Mouse (Mus musculus): Measurements from ENCODE around the gene Hist1h3h. TPM values are rescaled to one million over a fixed set of nuclear protein-coding genes. Genes with fewer than 3 reads are reported as not detected.
"Not testable (repeated sequence)": the region's sequence is repeated elsewhere in the genome, so short reads cannot be mapped to it uniquely, and the experiment has no call there.

Gene Hist1h3h
- polyA plus RNA-seq, 1 experiment from 2014 or later = 13.5 TPM

DNA sequence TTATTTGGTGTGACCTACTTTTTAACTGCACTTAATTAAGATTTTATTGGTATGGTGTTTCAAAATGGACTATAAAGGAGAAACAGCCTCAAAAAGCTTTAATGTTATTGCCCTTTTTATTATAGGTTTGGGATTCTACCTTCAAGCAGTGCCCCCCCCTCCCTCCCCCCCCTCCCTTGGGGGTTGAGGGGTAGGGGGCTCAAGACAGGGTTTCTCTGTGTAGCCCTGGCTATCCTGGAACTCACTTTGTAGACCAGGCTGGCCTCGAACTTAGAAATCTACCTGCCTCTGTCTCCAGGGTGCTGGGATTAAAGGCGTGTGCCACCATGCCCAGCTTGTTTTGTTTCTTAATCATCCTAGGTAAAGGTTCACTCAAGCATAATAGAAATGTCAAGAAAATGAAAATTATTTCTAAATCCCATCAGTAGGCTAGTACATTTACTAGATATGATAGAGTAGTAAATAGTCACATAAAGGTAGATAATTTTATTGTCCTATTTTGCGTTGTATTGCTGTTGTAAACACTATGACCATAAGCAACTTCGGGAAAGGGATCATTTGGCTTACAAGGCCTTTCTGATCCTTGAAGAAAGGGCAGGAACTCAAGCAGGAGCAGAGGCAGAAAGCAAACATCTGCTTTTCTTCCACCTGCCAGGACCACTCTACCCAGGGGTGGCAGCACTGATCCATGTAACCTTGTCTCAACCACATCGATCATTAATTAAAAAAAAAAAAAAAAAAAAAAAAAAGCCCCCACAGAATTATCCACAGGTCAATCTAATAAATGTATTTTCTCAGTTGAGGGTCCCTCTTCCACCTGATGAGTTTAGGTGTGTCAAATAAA is 5.8 kb downstream of the Hist1h3h start:
- H3K27ac ChIP-seq (ENCODE audit: low read length) = peak overlapping the region; percentile 93

DNA sequence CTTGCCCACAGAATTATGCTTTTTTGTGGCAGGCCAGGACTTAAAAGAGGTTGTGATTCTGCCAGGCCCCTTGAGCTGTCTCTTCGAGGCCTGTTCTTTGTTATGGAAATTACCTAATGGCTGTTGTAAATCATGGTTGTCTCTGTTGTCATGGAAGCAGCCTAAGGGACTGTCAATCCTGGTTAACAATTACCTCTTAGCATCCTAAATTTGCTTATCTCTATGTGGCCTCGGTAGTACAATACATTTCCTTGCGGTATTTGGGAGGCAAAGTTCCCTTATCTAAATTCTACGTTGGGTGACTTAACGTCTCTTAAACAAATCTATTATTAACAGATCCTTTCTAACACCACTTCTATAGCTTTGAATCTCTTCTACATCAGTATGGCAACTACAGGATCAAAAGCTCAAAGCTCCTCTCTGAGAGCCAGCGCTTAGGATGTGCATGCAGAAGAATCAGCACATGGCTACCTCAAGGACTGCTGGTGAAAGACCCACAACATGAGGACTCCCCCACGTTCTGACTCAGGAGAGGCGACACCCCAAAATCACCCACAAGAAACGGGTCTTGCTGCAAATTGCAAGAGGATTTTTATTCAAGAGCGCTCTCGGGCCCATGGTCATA is 10.6 kb downstream of the Hist1h3h start:
- Histone ChIP-seq H3K4me1 (replicated peaks; ENCODE audit: control insufficient read depth, insufficient read depth, low read length) (peaks cover under 1% of the 10 kb centered on the region; the same call in 1 of the 2 replicates), H3K27ac (ENCODE audit: low read length) (no peak overlapping the region), H3K27me3 (ENCODE audit: control insufficient read depth, insufficient read depth, low read depth, low read length) (no peaks in the 10 kb centered on the region), H3K9ac (ENCODE audit: low read length) (no peak overlapping the region), H3K9me3 (ENCODE audit: control insufficient read depth, low read length) (no peaks in the 10 kb centered on the region), H3K36me3 (ENCODE audit: control insufficient read depth, insufficient read depth, low read length) (no peaks in the 10 kb centered on the region), H3K4me2 (ENCODE audit: low read depth, low read length) (no peak overlapping the region), H3K4me3 (ENCODE audit: low read length) (no peak overlapping the region)
- ATAC-seq (ENCODE audit: low read depth) = no peak
- 44% methylated on average over 11 of the region's 11 CpGs for WGBS

More for the DNA sequence above, 5.8 kb downstream of the Hist1h3h start:
- no peaks in the 10 kb centered on the region for H3K27me3 ChIP-seq (ENCODE audit: control insufficient read depth, insufficient read depth, low read depth, low read length)
- peak overlapping the region; percentile 57 for H3K4me2 ChIP-seq (ENCODE audit: low read depth, low read length)
- peak overlapping the region; percentile 36; the same call in 1 of the 2 replicates for H3K4me3 ChIP-seq (ENCODE audit: low read length)
- H3K36me3 ChIP-seq (ENCODE audit: control insufficient read depth, insufficient read depth, low read length) = no peaks in the 10 kb centered on the region
- 0 out of 2 replicates have a peak overlapping the region, but pooled peaks have one; percentile 28 for H3K9ac ChIP-seq (ENCODE audit: low read length)
- H3K9me3 ChIP-seq (ENCODE audit: control insufficient read depth, low read length) = no peaks in the 10 kb centered on the region
- WGBS = 36% methylated on average over 5 of the region's 5 CpGs
- ATAC-seq (ENCODE audit: low read depth) = no peak
- H3K4me1 ChIP-seq (replicated peaks; ENCODE audit: control insufficient read depth, insufficient read depth, low read length) = peaks cover 22% of the 10 kb centered on the region

DNA sequence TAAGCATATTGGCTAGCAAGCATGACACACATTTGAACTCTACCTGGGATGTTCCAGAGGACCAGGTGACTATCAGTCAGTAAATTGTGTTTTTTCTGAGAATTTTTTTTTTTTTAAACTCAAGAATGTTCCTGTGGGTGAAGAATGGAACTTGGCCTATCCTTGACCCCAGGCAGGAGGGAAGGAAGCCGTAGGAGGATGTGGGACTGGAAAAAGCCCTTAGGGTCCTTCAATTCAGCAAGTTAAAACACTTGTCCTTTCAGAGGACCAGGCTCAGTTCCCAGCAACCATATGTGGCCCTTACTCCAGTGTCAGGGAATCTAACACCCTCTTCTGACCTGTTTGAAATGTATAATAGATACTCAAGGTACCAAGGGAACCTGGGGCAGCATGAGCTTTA is 12.1 kb downstream of the Hist1h3h start:
- Histone ChIP-seq H3K27me3 (ENCODE audit: control insufficient read depth, insufficient read depth, low read depth, low read length) (no peaks in the 10 kb centered on the region), H3K36me3 (ENCODE audit: control insufficient read depth, insufficient read depth, low read length) (no peaks in the 10 kb centered on the region), H3K4me1 (replicated peaks; ENCODE audit: control insufficient read depth, insufficient read depth, low read length) (peaks cover 3% of the 10 kb centered on the region; the same call in 1 of the 2 replicates), H3K9me3 (ENCODE audit: control insufficient read depth, low read length) (no peaks in the 10 kb centered on the region), H3K4me3 (ENCODE audit: low read length) (no peak overlapping the region), H3K9ac (ENCODE audit: low read length) (no peak overlapping the region), H3K27ac (ENCODE audit: low read length) (no peak overlapping the region), H3K4me2 (ENCODE audit: low read depth, low read length) (no peak overlapping the region)
- WGBS = 38% methylated on average over 1 of the region's 1 CpGs
- no peak for ATAC-seq (ENCODE audit: low read depth)

DNA sequence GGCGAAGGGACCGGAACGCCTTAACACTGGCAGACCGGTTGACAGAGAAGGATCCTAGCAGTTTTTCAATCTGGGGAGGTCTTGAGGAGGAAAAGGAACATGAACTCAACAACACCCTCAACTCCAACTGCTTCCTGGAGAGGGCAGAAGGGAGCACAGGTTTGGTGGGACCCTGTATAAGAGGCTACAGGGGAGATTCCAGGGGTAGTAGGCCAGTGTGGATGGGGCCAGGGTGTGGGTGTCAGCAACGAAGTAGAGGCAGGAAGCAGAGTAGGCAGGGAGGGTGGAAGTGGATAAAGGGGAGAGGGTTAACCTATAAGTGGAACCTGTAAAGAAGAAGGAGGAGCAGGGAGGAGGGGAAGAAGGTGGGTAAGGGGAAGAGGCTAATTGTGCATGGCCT is 16.0 kb downstream of the Hist1h3h start:
- H3K4me1 ChIP-seq (replicated peaks; ENCODE audit: control insufficient read depth, insufficient read depth, low read length) = peaks cover 3% of the 10 kb centered on the region; the same call in 1 of the 2 replicates
- H3K27me3 ChIP-seq (ENCODE audit: control insufficient read depth, insufficient read depth, low read depth, low read length) = no peaks in the 10 kb centered on the region
- no peak overlapping the region for H3K4me2 ChIP-seq (ENCODE audit: low read depth, low read length)
- no peaks in the 10 kb centered on the region for H3K9me3 ChIP-seq (ENCODE audit: control insufficient read depth, low read length)
- no peak for ATAC-seq (ENCODE audit: low read depth)
- no peaks in the 10 kb centered on the region for H3K36me3 ChIP-seq (ENCODE audit: control insufficient read depth, insufficient read depth, low read length)
- no peak overlapping the region for H3K4me3 ChIP-seq (ENCODE audit: low read length)
- 70% methylated on average over 5 of the region's 5 CpGs for WGBS
- H3K27ac ChIP-seq (ENCODE audit: low read length) = peak overlapping the region; percentile 93
- H3K9ac ChIP-seq (ENCODE audit: low read length) = no peak overlapping the region

DNA sequence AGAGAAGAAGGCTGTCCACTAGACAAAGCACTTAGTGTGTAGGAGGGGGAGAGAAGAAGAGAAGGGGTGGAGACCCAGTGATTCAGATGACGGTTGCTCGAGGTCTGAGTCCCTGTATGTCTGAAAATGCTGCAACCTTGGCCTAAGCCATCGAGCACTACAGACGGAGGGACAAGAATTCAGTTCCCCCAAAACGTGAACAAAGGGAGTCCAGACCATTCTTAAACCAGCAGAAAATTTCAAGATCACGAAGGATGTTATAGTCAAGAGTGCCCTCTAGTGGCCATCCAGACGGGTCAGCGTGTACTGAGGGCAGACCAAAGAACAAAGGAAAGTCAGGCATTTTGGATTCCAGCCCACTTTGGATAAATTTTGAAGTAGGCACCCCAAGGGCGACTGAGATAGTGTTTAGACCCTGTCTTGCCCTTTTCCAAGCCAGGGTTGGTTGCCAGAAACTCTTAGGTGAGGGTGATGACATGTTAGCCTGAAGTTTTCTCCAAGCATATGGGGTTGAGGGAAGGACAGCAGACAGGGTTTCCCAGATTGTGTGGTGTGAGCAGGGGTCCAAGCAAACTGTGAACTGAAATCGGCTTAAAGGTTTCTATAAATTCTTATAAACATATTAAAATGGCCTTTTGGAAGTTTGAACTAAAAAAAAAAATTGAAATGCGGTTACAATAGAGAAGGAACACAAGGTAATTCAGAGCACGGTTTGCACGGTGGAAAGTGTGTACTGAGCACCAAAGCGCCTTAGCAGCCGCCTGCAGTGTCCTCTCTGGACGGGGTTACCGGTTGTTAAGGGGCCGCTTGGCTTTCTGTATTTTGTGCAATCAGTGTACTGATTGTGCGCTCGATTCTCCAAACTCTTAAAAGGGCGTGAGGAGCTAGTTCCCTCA is 16.8 kb downstream of the Hist1h3h start:
- ATAC-seq (ENCODE audit: low read depth) = peak; percentile 84
- peak overlapping the region; percentile 70 for H3K4me2 ChIP-seq (ENCODE audit: low read depth, low read length)
- peak overlapping the region; percentile 68 for H3K9ac ChIP-seq (ENCODE audit: low read length)
- no peaks in the 10 kb centered on the region for H3K27me3 ChIP-seq (ENCODE audit: control insufficient read depth, insufficient read depth, low read depth, low read length)
- peaks cover 3% of the 10 kb centered on the region; the same call in 1 of the 2 replicates for H3K4me1 ChIP-seq (replicated peaks; ENCODE audit: control insufficient read depth, insufficient read depth, low read length)
- no peaks in the 10 kb centered on the region for H3K36me3 ChIP-seq (ENCODE audit: control insufficient read depth, insufficient read depth, low read length)
- H3K4me3 ChIP-seq (ENCODE audit: low read length) = peak overlapping the region; percentile 50
- H3K9me3 ChIP-seq (ENCODE audit: control insufficient read depth, low read length) = no peaks in the 10 kb centered on the region
- under 1% methylated on average over 21 of the region's 21 CpGs for WGBS
- H3K27ac ChIP-seq (ENCODE audit: low read length) = peak overlapping the region; percentile 93

DNA sequence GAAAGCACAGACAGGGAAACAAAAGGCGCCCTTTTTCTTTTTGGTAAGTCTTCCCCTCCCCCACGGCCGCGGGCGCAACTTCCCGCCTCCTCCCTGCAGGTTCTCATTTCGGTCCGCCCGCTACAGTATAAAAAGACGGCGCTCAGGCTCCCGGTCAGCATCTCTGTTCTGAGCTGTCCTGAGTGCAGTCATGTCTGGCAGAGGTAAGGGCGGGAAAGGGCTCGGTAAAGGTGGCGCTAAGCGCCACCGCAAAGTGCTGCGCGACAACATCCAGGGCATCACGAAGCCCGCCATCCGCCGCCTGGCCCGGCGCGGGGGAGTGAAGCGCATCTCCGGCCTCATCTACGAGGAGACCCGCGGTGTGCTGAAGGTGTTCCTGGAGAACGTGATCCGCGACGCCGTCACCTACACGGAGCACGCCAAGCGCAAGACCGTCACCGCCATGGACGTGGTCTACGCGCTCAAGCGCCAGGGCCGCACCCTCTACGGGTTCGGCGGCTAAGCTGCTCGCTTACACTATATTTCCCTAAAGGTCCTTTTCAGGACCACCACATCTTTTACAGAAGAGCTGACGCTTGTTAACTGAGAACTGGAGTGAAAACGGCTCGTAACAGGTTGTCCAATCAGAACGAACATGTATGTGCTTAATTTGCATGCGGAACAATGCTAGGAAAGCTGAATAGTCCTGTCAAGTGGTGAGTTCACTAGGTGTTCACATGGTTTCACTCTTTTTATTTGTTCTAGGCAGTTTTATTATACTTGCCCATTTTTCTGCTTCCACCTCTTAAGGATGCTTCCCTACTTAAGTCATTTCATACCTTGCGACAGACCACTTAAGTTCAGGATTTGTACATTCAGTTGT is 17.7 kb downstream of the Hist1h3h start, which contains the start of gene Hist1h4j:
Gene Hist1h4j, plus strand, starts transcription at position 159 of the 862 bp plus-strand sequence.
- under 1% methylated on average over 40 of the region's 56 CpGs for WGBS
- ATAC-seq (ENCODE audit: low read depth) = peak; percentile 93

DNA sequence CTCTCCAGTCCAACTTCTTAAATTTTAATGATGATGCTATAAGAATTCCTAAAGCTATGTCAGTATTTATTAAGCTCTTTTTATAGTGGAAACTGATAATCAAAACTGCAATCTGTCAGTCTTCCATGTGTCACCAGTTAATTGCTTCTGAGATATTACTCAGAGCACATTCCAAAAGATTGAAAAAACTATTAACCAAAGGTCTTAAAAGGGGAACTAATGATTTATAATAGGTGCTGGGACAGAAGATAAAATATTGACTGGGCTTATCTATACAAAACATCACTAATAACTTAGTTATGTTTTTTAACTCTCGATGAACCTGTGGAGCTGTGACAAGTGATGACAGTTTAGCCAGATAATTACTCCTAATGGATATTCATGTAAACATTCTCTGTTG is 27.5 kb downstream of the Hist1h3h start:
- 39% methylated on average over 1 of the region's 1 CpGs for WGBS
- no peaks in the 10 kb centered on the region for H3K27me3 ChIP-seq (ENCODE audit: control insufficient read depth, insufficient read depth, low read depth, low read length)
- H3K9me3 ChIP-seq (ENCODE audit: control insufficient read depth, low read length) = no peaks in the 10 kb centered on the region
- H3K4me2 ChIP-seq (ENCODE audit: low read depth, low read length) = no peak overlapping the region
- peaks cover 6% of the 10 kb centered on the region for H3K4me1 ChIP-seq (replicated peaks; ENCODE audit: control insufficient read depth, insufficient read depth, low read length)
- H3K36me3 ChIP-seq (ENCODE audit: control insufficient read depth, insufficient read depth, low read length) = no peaks in the 10 kb centered on the region
- no peak overlapping the region for H3K9ac ChIP-seq (ENCODE audit: low read length)
- ATAC-seq (ENCODE audit: low read depth) = no peak
- H3K4me3 ChIP-seq (ENCODE audit: low read length) = no peak overlapping the region
- H3K27ac ChIP-seq (ENCODE audit: low read length) = no peak overlapping the region

More for the DNA sequence above, 17.7 kb downstream of the Hist1h3h start, which contains the start of gene Hist1h4j:
- Histone ChIP-seq H3K9ac (ENCODE audit: low read length) (peak within 1 kb of the TSS; percentile 68), H3K27ac (ENCODE audit: low read length) (peak within 1 kb of the TSS; percentile 93), H3K4me3 (ENCODE audit: low read length) (peak within 1 kb of the TSS; percentile 50), H3K4me2 (ENCODE audit: low read depth, low read length) (peak within 1 kb of the TSS; percentile 70)
- H3K27me3 ChIP-seq (ENCODE audit: control insufficient read depth, insufficient read depth, low read depth, low read length); H3K4me1 ChIP-seq (replicated peaks; ENCODE audit: control insufficient read depth, insufficient read depth, low read length); H3K9me3 ChIP-seq (ENCODE audit: control insufficient read depth, low read length); H3K36me3 ChIP-seq (ENCODE audit: control insufficient read depth, insufficient read depth, low read length): not testable (repeated sequence)

DNA sequence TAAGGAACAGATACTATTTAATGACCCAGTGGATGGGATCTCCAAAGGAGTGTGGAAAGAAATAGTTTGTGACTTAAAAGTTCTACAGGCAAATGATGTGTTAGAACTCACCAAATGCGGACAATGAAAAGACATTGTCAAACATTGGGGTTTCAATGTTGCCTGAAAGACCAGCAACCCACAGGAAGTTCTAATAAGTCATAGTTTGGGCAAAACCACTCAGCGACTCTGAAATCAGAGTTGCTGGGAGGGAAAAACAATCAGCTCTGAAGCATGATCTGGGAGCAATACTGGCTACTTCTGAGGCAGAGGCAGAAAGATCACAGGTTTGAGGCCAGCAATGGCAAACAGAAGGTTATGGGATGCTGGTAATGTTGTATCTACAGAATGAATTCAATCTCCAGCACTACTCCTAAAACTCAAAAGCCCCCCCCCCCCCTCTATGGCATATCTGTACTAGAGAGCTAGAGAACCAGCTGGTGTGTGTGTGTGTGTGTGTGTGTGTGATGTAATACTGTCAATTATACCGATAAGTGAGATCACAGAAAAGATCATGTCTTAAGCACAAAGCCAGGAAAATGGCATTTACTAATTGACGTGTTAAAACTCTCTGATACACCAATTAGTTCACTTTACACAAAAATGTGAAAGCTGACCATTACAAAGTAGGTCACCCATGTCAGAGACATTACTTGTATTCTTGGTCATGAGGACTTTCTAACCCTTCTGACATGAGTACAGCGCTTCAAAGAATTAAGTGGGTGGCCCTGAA is 32.1 kb downstream of the Hist1h3h start:
- H3K27me3 ChIP-seq (ENCODE audit: control insufficient read depth, insufficient read depth, low read depth, low read length) = no peaks in the 10 kb centered on the region
- no peak for ATAC-seq (ENCODE audit: low read depth)
- peak overlapping the region; percentile 61 for H3K4me2 ChIP-seq (ENCODE audit: low read depth, low read length)
- H3K4me3 ChIP-seq (ENCODE audit: low read length) = peak overlapping the region; percentile 61
- peak overlapping the region; percentile 74 for H3K9ac ChIP-seq (ENCODE audit: low read length)
- peaks cover 10% of the 10 kb centered on the region for H3K4me1 ChIP-seq (replicated peaks; ENCODE audit: control insufficient read depth, insufficient read depth, low read length)
- no peaks in the 10 kb centered on the region for H3K36me3 ChIP-seq (ENCODE audit: control insufficient read depth, insufficient read depth, low read length)
- peak overlapping the region; percentile 71 for H3K27ac ChIP-seq (ENCODE audit: low read length)
- 2% methylated on average over 5 of the region's 5 CpGs for WGBS
- H3K9me3 ChIP-seq (ENCODE audit: control insufficient read depth, low read length) = no peaks in the 10 kb centered on the region

All from lung, embryonic 16.5 days (tissue).